Mouse (Mus musculus) frontal cortex, adult (tissue): ENCODE measurements at regions not wholly inside any gene's neighbourhood (a gene's known extent, or its start where the extent isn't known, plus 50 kb on each side); places are given as distances from the start of the nearest gene placed in this dataset.

ENCODE experiments used
- ATAC-seq: cut with Nextera tagmentation; 2 replicates; pipeline ENCODE4 v1.9.2; 2017; ENCODE audit warnings: mild to moderate bottlenecking, moderate library complexity, mixed read lengths; ENCODE audit not compliant: low TSS enrichment

GRCm38 (mm10) chr2:94590494-94590893 is 152.6 kb upstream of the Api5 start:
- ATAC-seq = no peak

GRCm38 (mm10) chr2:94587255-94587654 is 149.3 kb upstream of the Api5 start:
- no peak for ATAC-seq

DNA sequence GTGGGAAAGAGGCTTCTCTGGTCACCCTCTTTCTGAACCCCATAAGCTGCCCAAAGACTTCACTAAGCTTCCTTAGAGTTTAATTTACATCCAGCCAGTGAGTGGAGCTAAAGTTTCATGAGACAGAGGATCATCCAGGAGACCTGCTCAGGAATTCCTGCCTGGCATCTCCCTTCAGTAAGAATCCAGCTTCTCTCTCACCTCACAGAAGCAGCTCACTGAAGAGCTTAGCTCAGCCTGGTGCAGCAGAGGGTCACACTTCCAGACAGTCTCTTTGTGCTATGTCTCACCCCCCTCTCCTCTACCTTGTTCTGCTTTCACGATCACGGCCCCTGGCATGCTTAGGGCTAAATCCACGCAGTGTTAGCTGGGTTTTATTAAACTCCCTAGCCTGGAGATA is 133.7 kb upstream of the Api5 start:
- peak; percentile 88 for ATAC-seq

DNA sequence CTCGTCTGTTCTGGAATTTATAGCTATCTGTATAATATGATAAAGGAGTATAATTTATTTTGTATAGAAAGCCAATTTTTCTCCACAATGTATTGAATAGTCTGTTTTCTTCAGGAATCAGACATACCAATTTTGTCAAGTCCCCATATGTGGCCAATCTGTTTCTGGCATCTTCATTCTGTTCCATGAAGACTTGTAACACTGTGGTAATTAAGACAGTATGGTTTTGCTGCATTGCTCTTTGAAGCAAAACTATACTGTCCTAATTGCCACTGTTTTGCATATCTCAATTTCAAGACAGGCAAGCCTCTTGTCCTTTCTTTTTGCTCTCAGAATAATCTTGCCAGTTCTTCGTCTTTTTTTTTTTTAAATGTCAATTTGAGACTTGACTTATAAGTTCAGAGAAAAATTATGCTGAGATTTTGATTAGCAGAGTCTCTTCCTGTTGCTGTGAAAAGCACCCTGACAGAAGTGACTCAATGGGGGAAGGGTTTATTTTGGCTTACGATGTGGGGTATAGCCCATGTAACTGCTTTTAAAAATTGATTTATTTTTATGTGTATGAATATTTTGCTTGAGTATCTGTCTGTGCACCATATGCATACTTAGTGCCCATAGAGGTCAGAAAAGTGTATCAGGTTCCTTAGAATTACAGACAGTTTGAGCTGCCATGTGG is 103.4 kb upstream of the Api5 start:
- ATAC-seq = peak; percentile 38; the same call in 1 of the 2 replicates

GRCm38 (mm10) chr2:94536631-94537030 is 98.7 kb upstream of the Api5 start:
- no peak for ATAC-seq

- ATAC-seq = peak; percentile 79
These were observed 93.2 kb upstream of the Api5 start for GRCm38 (mm10) chr2:94531175-94531574.

GRCm38 (mm10) chr2:94524536-94524935 is 86.6 kb upstream of the Api5 start:
- no peak for ATAC-seq

DNA sequence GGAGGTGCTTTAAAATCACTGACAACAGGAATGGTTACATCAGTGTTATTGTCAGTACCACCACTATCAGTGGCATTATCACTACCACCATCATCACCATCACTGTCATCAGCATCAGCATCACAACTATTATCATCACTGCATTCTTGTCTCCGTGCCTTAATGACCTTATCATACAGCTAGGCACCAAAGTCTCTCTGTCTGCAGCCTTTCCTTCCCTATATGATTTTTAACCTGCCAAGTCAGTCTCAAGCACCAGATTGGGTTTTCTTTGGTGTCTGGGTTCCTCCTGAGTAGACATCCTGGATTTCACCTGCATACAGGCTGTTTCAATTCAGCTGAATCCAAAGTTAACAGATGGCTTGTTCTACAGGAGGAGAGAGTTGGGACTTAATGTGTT is 78.9 kb upstream of the Api5 start:
- ATAC-seq = peak; percentile 83

GRCm38 (mm10) chr2:94512027-94512426 is 74.1 kb upstream of the Api5 start:
- ATAC-seq = peak; percentile 82

GRCm38 (mm10) chr2:94500649-94501048 is 62.7 kb upstream of the Api5 start:
- no peak for ATAC-seq

DNA sequence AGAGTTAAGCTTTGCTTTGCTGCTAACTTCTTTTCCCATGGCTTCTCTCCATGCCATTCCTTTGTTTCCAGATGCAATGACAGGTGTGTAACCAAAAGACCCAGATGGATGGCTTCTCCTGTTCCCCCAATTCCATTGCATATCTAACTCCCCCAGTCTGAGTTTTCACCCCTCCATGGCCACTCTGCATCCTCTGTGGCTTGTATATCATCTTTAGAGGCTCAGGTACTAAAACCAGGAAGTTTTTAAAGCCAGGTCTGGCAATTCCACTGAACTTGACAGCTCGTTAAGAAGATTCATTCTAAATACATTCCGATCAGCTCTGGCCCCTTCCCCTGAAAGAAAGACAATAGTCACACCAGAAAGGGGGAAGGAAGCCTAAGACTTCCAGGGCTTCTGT is 60.6 kb upstream of the Api5 start:
- no peak for ATAC-seq
